Mouse (Mus musculus): ENCODE measurements around the gene Ngf.

The Ngf gene

GRCm38 (mm10) chr3:102507666-102508260 is 38.0 kb downstream of the Ngf start:
- DNase-seq (ENCODE audit: extremely low read depth, low read depth): no peak

GRCm38 (mm10) chr3:102508455-102508854 is 38.7 kb downstream of the Ngf start:
- DNase-seq (ENCODE audit: extremely low read depth, low read depth): no peak

- DNase-seq (ENCODE audit: extremely low read depth, low read depth): no peak
Measured at GRCm38 (mm10) chr3:102509601-102510000, 39.9 kb downstream of the Ngf start.

GRCm38 (mm10) chr3:102516937-102517336 is 47.2 kb downstream of the Ngf start:
- no peak for DNase-seq (ENCODE audit: extremely low read depth, low read depth)

GRCm38 (mm10) chr3:102521061-102521460 is 51.3 kb downstream of the Ngf start:
- no peak for DNase-seq (ENCODE audit: extremely low read depth, low read depth)

- no peak for DNase-seq (ENCODE audit: extremely low read depth, low read depth)
Measured at GRCm38 (mm10) chr3:102523711-102524110, 54.0 kb downstream of the Ngf start.

GRCm38 (mm10) chr3:102524951-102525350 is 55.2 kb downstream of the Ngf start:
- no peak for DNase-seq (ENCODE audit: extremely low read depth, low read depth)

- no peak for DNase-seq (ENCODE audit: extremely low read depth, low read depth)
Measured at GRCm38 (mm10) chr3:102525856-102526255, 56.1 kb downstream of the Ngf start.

- DNase-seq (ENCODE audit: extremely low read depth, low read depth): no peak
Measured at GRCm38 (mm10) chr3:102526481-102526880, 56.8 kb downstream of the Ngf start.

GRCm38 (mm10) chr3:102534744-102535143 is 65.0 kb downstream of the Ngf start:
- no peak for DNase-seq (ENCODE audit: extremely low read depth, low read depth)

- no peak for DNase-seq (ENCODE audit: extremely low read depth, low read depth)
Measured at GRCm38 (mm10) chr3:102543646-102544045, 73.9 kb downstream of the Ngf start.

- DNase-seq (ENCODE audit: extremely low read depth, low read depth): no peak
Measured at GRCm38 (mm10) chr3:102547536-102547935, 77.8 kb downstream of the Ngf start.

GRCm38 (mm10) chr3:102553935-102554670 is 84.4 kb downstream of the Ngf start:
- DNase-seq (ENCODE audit: extremely low read depth, low read depth): no peak

- no peak for DNase-seq (ENCODE audit: extremely low read depth, low read depth)
Measured at GRCm38 (mm10) chr3:102556108-102556507, 86.4 kb downstream of the Ngf start.

- DNase-seq (ENCODE audit: extremely low read depth, low read depth): no peak
Measured at GRCm38 (mm10) chr3:102556645-102557044, 86.9 kb downstream of the Ngf start.

Data from MEL-GATA-1-ER (cell line).